Mouse (Mus musculus): ENCODE measurements around the gene Lamc2.

Lamc2 gene

DNA sequence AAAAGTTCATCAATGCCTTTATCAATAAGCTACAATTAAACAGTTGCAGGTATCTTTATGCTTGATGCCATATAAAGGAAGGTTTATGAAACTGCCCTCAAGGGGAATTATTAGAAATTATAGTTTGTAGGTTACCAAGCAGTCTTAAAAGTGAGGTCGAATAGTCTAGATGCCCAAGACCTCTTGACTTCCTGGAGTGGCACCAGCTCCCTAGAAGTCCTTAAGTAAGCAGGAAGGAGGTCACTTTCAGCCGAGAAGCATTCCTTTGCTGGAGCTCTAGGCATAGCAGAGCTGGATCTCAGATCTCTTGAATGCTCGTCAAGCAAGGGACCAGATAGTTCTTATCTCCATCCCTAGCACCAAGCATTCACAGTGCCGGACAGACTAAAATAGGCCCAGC, 58.6 kb downstream of the Lamc2 start:
- in situ Hi-C loops (cut with MboI, MseI) = no loop called here

GRCm38 (mm10) chr1:153126491-153127381, 59.5 kb downstream of the Lamc2 start:
- in situ Hi-C loops (cut with MboI, MseI) = no loop called here

DNA sequence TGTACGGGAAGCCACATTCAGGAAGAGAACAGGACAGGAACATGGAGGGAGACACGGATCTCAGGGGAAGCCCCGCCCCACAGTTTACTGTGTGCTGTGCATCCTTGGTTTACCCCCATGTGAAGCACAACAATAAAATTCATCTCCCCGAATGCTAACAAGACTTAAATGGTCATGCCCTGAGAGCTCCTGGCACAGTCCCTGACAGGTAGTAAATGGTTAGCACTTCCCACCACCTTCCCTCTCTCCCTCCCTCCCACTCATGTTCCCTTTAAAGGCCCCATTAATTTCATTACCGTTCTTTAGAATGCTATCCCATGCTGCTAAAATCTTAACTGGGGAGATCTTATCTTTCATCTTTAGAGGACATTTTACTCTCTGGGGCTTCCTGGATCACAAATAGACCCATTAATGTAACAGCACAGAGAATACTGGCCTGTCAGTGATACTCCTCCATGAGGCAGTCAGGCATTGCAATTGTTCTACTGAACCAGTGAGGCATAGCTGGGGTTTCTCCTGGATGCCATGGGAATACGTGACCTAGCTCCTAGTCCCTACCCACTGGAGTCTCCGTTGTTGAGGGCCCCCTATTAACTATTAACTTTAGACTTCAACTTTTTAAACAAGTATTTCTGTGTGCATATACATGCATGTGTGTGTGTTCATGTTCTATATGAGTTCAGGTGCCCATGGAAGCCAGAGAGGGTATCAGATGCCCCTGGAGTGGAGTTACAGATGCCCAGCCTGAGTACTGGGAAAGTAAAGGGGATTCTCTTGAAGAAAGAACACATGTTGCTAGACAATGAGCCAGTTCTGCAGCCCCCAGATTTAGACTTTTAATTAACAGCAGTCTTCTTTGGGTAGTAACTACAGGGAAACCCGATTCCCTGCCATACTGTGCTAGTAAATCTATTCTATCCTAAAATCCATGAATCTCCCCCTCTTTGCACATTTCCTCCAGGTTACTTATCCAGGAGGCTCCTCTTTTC, 60.7 kb downstream of the Lamc2 start:
- in situ Hi-C loops (cut with MboI, MseI) = no loop called here

- in situ Hi-C loops (cut with MboI, MseI) = no loop called here
Observed at GRCm38 (mm10) chr1:153124502-153124901, 61.7 kb downstream of the Lamc2 start.

GRCm38 (mm10) chr1:153122764-153123163, 63.5 kb downstream of the Lamc2 start:
- in situ Hi-C loops (cut with MboI, MseI) = no loop called here

- in situ Hi-C loops (cut with MboI, MseI) = no loop called here
Observed at GRCm38 (mm10) chr1:153121320-153121719, 64.9 kb downstream of the Lamc2 start.

- in situ Hi-C loops (cut with MboI, MseI) = no loop called here
Observed at GRCm38 (mm10) chr1:153120544-153120943, 65.7 kb downstream of the Lamc2 start.

- in situ Hi-C loops (cut with MboI, MseI) = no loop called here
Observed at GRCm38 (mm10) chr1:153115315-153115714, 70.9 kb downstream of the Lamc2 start.

- in situ Hi-C loops (cut with MboI, MseI) = no loop called here
Observed at GRCm38 (mm10) chr1:153111596-153111995, 74.7 kb downstream of the Lamc2 start.

GRCm38 (mm10) chr1:153109836-153110235, 76.4 kb downstream of the Lamc2 start:
- in situ Hi-C loops (cut with MboI, MseI) = no loop called here

- in situ Hi-C loops (cut with MboI, MseI) = no loop called here
Observed at GRCm38 (mm10) chr1:153109346-153109745, 76.9 kb downstream of the Lamc2 start.

DNA sequence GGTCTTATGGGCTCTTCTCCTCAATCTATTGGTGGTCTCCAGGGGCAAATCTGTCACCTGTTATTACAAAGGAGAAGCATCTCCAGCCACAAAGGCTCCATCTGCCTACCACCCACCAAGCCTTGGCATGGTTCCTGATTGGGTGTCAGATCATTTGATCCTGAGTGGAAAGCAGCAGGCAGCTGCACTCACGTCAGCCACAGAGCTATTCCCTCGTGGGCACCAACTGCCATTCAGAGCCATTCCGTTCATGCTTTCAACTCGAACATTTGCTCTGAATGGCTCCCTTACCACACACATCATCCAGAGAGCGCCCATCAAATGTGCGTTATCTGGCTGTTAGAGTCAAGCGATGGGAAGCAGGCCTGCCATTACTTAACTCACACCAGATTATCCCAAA, 78.4 kb downstream of the Lamc2 start:
- in situ Hi-C loops (cut with MboI, MseI) = no loop called here

DNA sequence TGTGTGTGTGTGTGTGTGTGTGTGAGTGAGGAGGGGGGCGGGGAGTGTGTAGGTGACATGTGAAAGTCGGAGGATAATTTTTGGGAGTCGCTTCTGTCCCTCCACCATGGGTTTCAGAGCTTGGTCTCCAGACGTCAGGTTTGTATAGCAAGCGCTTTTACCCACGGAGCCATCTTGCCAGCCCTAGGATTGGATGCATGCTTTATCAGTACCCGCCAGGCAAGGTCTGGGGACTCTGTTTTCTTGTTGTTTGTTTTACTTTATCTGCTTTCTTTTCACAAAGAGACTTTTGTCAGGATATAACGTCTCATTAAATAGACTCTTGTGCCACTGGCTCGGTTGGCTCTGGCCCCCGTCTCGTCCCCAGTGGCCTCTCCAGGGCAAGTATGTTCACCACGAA, 81.4 kb downstream of the Lamc2 start:
- in situ Hi-C loops (cut with MboI, MseI) = no loop called here

DNA sequence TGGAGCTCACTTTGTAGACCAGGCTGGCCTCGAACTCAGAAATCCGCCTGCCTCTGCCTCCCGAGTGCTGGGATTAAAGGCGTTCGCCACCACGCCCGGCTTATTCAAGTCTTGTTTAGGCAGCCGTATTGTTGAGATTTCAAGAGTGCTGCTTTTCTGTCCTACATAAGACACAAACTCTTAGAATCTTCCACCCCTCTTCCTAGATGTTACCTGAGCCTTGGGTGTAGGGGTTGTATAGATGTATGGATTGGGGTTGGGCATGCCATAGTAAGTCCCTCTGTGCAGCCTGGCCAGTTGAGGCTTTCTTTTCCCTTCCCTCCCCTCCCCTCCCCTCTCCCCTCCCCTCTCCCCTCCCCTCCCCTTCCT, 83.1 kb downstream of the Lamc2 start:
- in situ Hi-C loops (cut with MboI, MseI) = no loop called here

- in situ Hi-C loops (cut with MboI, MseI) = no loop called here
Observed at GRCm38 (mm10) chr1:153102296-153103185, 83.7 kb downstream of the Lamc2 start.

- in situ Hi-C loops (cut with MboI, MseI) = no loop called here
Observed at GRCm38 (mm10) chr1:153101327-153101880, 84.8 kb downstream of the Lamc2 start.

DNA sequence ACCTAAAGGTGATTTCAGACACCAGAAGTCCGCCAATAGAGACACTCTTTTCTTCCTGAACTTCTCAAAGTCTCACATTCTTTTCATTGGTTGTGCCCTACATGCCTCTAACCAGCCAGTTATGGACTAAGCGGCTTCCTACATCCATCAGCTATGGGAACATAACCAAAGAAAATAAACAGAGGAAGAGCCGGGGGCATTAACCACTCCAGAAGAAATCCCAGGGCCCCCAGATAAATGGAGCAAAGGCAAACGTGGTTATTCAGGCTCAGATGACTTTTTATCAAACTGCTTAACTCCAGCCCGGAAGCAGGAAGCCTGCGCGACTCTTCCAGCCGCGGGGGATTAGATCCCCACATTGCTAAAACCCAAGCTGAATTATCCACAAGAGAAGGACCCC, 85.3 kb downstream of the Lamc2 start:
- in situ Hi-C loops (cut with MboI, MseI) = no loop called here

- in situ Hi-C loops (cut with MboI, MseI) = no loop called here
Observed at GRCm38 (mm10) chr1:153098586-153098985, 87.7 kb downstream of the Lamc2 start.

DNA sequence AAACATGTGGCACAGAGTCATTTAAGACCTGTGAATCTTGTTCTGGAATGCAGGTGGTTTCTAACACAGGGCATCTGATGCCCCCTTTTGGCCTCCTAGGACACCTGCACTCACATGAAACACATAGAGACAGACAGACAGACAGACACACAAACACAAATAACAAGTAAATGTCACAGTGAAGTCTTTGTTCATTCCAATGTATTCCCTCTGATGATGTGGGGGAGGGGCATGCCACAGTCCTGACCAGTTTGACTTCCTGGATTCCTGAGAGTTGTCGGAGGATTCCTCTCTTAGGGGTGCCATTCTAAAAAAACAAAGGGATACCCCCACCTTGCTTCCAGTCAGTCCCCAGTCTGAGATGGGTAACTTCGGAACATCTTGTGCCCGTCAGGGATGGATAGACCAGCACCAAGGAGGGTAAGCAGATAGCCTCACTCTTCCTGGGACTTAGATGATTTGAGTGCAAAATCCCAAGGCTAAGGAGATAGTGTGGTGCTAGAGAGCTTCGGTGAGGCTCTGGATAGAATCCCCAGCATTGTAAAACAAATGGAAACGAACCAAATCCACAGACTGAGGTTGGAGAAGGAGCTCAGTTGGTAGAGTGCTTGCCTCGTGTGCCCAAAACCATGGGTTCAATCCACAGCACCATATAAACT, 89.1 kb downstream of the Lamc2 start:
- in situ Hi-C loops (cut with MboI, MseI) = no loop called here

Data from T-helper 1 cell (primary cell).